Mouse (Mus musculus) heart, embryonic 16.5 days (tissue): Measurements from ENCODE around the gene Memo1. TPM values are rescaled to one million over a fixed set of nuclear protein-coding genes. Genes with fewer than 3 reads are reported as not detected.
"Not testable (repeated sequence)": the region's sequence is repeated elsewhere in the genome, so short reads cannot be mapped to it uniquely, and the experiment has no call there.

Experiments
- ATAC-seq: fragments of 200-750 bp; cut with Nextera tagmentation; replicated peaks from 2 replicates; pipeline ENCODE4 v1.8.0; 2017; ENCODE audit warnings: moderate number of reproducible peaks; ENCODE audit not compliant: insufficient read depth, low FRiP score; ENCODE audit errors: extremely low read depth
- H3K27ac ChIP-seq: fragments of 300-500 bp; sonication (generic); 2 replicates; pipeline ENCODE4 v1.5.1; 2014; ENCODE audit warnings: mild to moderate bottlenecking, low read length, control low read depth, moderate library complexity
- H3K27me3 ChIP-seq: fragments of 300-500 bp; sonication (generic); 2 replicates; pipeline ENCODE4 v1.6.1; 2014; ENCODE audit warnings: low read length, mixed read lengths; ENCODE audit not compliant: control insufficient read depth, insufficient read depth
- H3K36me3 ChIP-seq: fragments of 300-500 bp; sonication (generic); 2 replicates; pipeline ENCODE4 v1.6.1; 2014; ENCODE audit not compliant: control insufficient read depth, insufficient read depth
- H3K4me1 ChIP-seq: fragments of 300-500 bp; sonication (generic); 2 replicates; pipeline ENCODE4 v1.6.1; 2014; ENCODE audit warnings: low read length, mixed read lengths; ENCODE audit not compliant: control insufficient read depth, insufficient read depth
- H3K4me2 ChIP-seq: fragments of 300-500 bp; sonication (generic); 2 replicates; pipeline ENCODE4 v1.6.1; 2014; ENCODE audit warnings: low read depth, mild to moderate bottlenecking, control low read depth, low read length
- H3K4me3 ChIP-seq: fragments of 300-500 bp; sonication (generic); 2 replicates; pipeline ENCODE4 v1.5.1; 2014; ENCODE audit warnings: mild to moderate bottlenecking, control low read depth, low read length
- H3K9ac ChIP-seq: fragments of 300-500 bp; sonication (generic); 2 replicates; pipeline ENCODE4 v1.6.1; 2014; ENCODE audit warnings: low read length, control low read depth
- H3K9me3 ChIP-seq: fragments of 300-500 bp; sonication (generic); replicated peaks from 2 replicates; pipeline ENCODE4 v1.6.1; 2016; ENCODE audit warnings: low read length; ENCODE audit not compliant: control insufficient read depth
- WGBS: fragments of 180-500 bp; shearing (Covaris S2); extraction: QIAGEN DNeasy Blood & Tissue Kit; methylation state at CpG from one replicate; pipeline ENCODE4 v1.1.7; 2014; 5-methylcytosine and 5-hydroxymethylcytosine counted together
- polyA plus RNA-seq: library from polyadenylated mRNA; unstranded; fragments of >200 nt; fragmentation: Nextera tagmentation; extraction: Ambion mirVana; gene quantifications from 2 replicates; pipeline ENCODE4 v1.2.1, GENCODE M21; 2015

Memo1 gene
- polyA plus RNA-seq, 1 experiment from 2014 or later, result 72.2 TPM

DNA sequence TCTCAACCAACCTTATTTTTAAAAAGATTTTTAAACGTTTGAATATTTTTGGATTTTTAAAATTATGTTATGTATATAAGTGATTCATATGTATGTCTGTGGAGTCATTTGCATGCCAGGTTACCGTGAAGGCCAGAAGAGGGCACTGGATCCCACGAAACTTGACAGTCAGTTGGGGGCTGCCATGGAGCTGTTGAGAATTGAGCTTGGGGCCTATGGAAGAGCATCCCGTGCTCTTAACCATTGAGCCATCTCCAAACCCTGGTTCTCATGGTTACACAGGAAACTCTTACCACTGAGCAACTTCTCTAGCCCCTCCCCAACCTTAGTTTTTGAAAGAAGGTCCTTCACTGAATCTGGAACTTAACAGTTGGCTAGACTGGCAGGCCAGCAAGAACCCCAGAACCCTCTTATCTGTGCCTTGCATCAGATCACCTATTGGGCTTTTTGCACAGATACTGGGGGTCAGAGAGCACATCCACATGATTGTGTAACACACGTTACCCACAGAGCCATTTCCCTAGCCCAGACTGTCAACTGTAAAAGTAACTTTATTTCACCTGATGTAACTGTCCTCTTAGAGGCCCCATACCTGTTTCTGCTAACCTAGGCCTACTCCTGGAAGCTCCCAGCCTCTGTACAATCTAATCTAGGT, 27.2 kb upstream of the Memo1 start:
- Histone ChIP-seq H3K4me2 (no peak overlapping the region), H3K36me3 (no peaks in the 10 kb centered on the region), H3K9ac (no peak overlapping the region), H3K4me1 (no peaks in the 10 kb centered on the region), H3K27me3 (no peaks in the 10 kb centered on the region), H3K27ac (no peak overlapping the region), H3K4me3 (no peak overlapping the region), H3K9me3 (no peaks in the 10 kb centered on the region)
- no peak for ATAC-seq
- 51% methylated on average over 5 of the region's 5 CpGs for WGBS

- Histone ChIP-seq H3K27me3 (no peaks in the 10 kb centered on the region), H3K27ac (no peak overlapping the region), H3K36me3 (0 out of 2 replicates have a peak, but pooled peaks cover 2% of the 10 kb centered on the region), H3K4me2 (no peak overlapping the region), H3K9me3 (no peaks in the 10 kb centered on the region), H3K4me3 (no peak overlapping the region), H3K4me1 (peaks cover 12% of the 10 kb centered on the region), H3K9ac (no peak overlapping the region)
- 92% methylated on average over 6 of the region's 6 CpGs for WGBS
- ATAC-seq, result no peak
Observed at GRCm38 (mm10) chr17:74318721-74319120, 23.4 kb upstream of the Memo1 start.

DNA sequence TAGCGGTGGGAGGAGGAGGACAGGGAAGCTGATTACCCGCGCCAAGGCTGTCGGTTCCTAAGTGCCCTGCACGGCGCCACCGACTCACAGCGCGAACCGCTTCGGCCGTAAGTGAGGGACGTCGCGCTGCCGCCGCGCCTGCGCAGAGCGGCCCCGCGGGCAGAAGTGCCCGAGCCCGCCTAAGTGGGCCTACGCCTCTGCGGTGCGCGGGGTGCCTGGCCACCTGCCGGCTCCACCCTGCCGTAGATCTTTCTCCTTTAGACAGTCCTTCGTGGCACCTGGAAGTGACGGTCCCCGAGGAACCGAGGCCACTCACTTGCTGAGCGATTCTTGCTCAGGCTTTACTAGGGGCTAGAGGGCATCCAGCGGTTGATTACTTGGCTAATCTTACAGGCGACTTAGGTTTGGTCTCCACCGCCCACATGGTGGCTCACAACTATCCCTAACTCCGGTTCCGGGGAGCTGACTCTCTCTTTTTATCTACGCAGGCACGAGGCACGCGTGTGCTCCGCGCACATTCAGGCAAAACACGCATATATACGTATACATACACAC, 21.1 kb upstream of the Memo1 start:
- peaks cover 12% of the 10 kb centered on the region for H3K4me1 ChIP-seq
- peaks cover 5% of the 10 kb centered on the region for H3K36me3 ChIP-seq
- H3K27me3 ChIP-seq, result no peaks in the 10 kb centered on the region
- ATAC-seq, result peak; percentile 92
- H3K4me3 ChIP-seq, result peak overlapping the region; percentile 98
- no peaks in the 10 kb centered on the region for H3K9me3 ChIP-seq
- peak overlapping the region; percentile 91 for H3K9ac ChIP-seq
- H3K27ac ChIP-seq, result peak overlapping the region; percentile 96
- 1% methylated on average over 48 of the region's 48 CpGs for WGBS
- H3K4me2 ChIP-seq, result peak overlapping the region; percentile 85

- no peak; the same call in 1 of the 2 replicates for ATAC-seq
- Histone ChIP-seq H3K9me3 (no peaks in the 10 kb centered on the region), H3K9ac (peak overlapping the region; percentile 91), H3K27ac (peak overlapping the region; percentile 96), H3K4me1 (peaks cover 12% of the 10 kb centered on the region), H3K27me3 (no peaks in the 10 kb centered on the region), H3K4me3 (peak overlapping the region; percentile 98), H3K4me2 (peak overlapping the region; percentile 85), H3K36me3 (peaks cover 5% of the 10 kb centered on the region)
- under 1% methylated on average over 45 of the region's 45 CpGs for WGBS
Observed at GRCm38 (mm10) chr17:74315445-74316308, 20.4 kb upstream of the Memo1 start.

DNA sequence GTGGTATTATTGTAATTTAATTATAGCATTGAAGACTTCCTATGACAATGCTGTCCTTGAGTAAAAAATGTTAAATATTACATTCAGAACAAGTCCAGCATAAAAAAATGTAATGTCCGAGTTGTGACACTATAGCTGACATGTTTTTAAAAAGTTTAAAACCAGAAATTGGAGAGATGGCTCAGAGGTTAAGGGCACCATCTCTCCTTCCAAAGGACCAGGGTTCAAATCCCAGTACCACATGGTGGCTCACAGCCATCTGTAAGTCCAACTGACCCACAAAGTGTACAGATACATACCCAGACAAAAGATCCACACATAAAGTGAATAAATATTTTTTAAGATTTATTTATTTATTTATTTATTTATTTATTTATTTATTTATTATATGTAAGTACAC, 10.7 kb upstream of the Memo1 start:
- Histone ChIP-seq H3K9ac (no peak overlapping the region), H3K4me2 (no peak overlapping the region), H3K27ac (no peak overlapping the region), H3K36me3 (peaks cover 34% of the 10 kb centered on the region), H3K9me3 (no peaks in the 10 kb centered on the region), H3K4me1 (no peaks in the 10 kb centered on the region), H3K4me3 (no peak overlapping the region), H3K27me3 (no peaks in the 10 kb centered on the region)
- 93% methylated on average over 1 of the region's 1 CpGs for WGBS
- ATAC-seq, result no peak

- Histone ChIP-seq H3K4me2 (no peak overlapping the region), H3K27me3 (no peaks in the 10 kb centered on the region), H3K27ac (no peak overlapping the region), H3K9me3 (no peaks in the 10 kb centered on the region), H3K36me3 (peaks cover 34% of the 10 kb centered on the region), H3K4me3 (no peak overlapping the region), H3K9ac (no peak overlapping the region), H3K4me1 (no peaks in the 10 kb centered on the region)
- WGBS, result 93% methylated on average over 4 of the region's 4 CpGs
- ATAC-seq, result no peak
Observed at GRCm38 (mm10) chr17:74305616-74306015, 10.3 kb upstream of the Memo1 start.

DNA sequence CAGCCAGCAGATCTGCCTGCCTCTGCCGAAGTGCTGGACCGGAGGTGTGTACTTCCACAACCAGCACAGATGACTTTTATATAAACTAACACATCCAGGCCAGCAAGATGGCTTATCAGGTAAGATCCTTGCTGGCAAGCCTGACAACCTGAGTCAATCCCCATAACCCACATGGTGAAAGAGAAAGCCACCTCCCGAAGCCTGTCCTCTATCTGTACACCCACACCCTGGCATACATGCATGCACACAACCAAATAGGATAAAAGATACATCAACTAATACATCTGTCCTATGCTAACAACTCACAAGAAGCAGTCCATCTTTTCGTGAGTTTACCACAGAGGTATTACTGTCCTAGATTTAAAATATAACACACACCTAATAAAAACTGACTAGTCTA, 8.7 kb upstream of the Memo1 start:
- H3K9me3 ChIP-seq, result no peaks in the 10 kb centered on the region
- no peak overlapping the region for H3K4me2 ChIP-seq
- no peak for ATAC-seq
- WGBS, result 78% methylated on average over 4 of the region's 4 CpGs
- no peaks in the 10 kb centered on the region for H3K27me3 ChIP-seq
- no peaks in the 10 kb centered on the region for H3K4me1 ChIP-seq
- no peak overlapping the region for H3K27ac ChIP-seq
- H3K36me3 ChIP-seq, result peaks cover 38% of the 10 kb centered on the region
- H3K4me3 ChIP-seq, result no peak overlapping the region
- no peak overlapping the region for H3K9ac ChIP-seq

DNA sequence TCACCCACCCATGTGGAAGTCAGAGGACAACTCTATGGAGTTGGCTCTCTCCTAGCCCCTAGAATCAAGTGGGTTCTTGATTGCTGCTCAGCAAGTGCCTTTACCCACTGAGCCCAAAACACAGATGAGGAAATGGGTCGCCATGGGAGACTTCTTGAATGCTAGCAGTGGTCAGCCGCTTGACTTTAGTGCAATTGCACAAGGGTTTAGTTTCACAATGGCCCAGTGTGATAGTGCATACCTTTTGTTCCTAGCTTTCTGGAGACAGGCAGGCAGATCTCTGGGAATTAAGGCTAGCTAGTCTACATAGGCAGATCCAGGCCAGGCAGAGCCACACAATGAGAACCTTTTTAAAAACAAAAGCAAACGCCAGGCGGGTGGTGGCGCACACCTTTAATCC, 4.8 kb upstream of the Memo1 start:
- Histone ChIP-seq H3K4me1 (no peaks in the 10 kb centered on the region), H3K4me3 (no peak overlapping the region), H3K9ac (no peak overlapping the region), H3K27ac (no peak overlapping the region), H3K9me3 (no peaks in the 10 kb centered on the region), H3K27me3 (no peaks in the 10 kb centered on the region), H3K4me2 (no peak overlapping the region), H3K36me3 (peaks cover 25% of the 10 kb centered on the region)
- ATAC-seq, result no peak
- 88% methylated on average over 5 of the region's 5 CpGs for WGBS

- not testable (repeated sequence) for H3K4me1 ChIP-seq, H3K27ac ChIP-seq
- 89% methylated on average over 5 of the region's 5 CpGs for WGBS
Observed at GRCm38 (mm10) chr17:74296991-74297390, 1.7 kb upstream of the Memo1 start.

More at GRCm38 (mm10) chr17:74296991-74297390, 1.7 kb upstream of the Memo1 start:
- H3K9me3 ChIP-seq, H3K27me3 ChIP-seq, H3K4me2 ChIP-seq, H3K9ac ChIP-seq, ATAC-seq, H3K4me3 ChIP-seq: not testable (repeated sequence)
- peaks cover 15% of the 10 kb centered on the region for H3K36me3 ChIP-seq
